In the genomic region with DNA sequence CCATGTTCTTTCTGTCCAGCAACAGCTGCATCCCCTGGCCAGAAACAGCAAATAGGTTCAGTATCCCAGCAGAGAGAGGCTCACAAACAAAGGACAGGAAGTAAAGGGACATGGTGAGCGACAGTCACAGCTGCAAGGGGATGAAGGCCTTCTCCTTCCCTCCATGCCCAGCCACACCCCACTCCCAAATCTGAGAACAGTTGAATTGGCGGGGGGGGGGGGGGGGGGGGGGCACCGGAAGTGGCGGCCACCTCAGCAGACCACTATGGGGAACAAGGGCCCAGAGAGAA, we compare ENCODE assay signal across 7 mouse cellular contexts. TPM values are rescaled to one million over a fixed set of nuclear protein-coding genes. Genes with fewer than 3 reads are reported as not detected.
DNase-seq lines count a peak whose midpoint lies in the region; ATAC-seq and TF ChIP-seq lines count a peak whose summit lies in the region.

No protein-coding gene starts in this region.

- no peak for DNase-seq in spleen, adult 2 months (ENCODE audit: low read depth in 1 of 2, low spot score in 2 of 2)
- DNase-seq in spleen, adult 12 weeks (ENCODE audit: low spot score): no peak
- DNase-seq in forelimb bud, embryonic 11.5 days (ENCODE audit: low read depth, low spot score): peak; percentile 33
- no peak for DNase-seq in liver, embryonic 14.5 days (ENCODE audit: low read depth in 3 of 3, low spot score in 3 of 3)
- no peak for DNase-seq in stomach, postnatal 0 days (ENCODE audit: low spot score)
- DNase-seq in left cerebral cortex, adult 9 months (ENCODE audit: low spot score in 2 of 2): no peak
- no peak for DNase-seq in frontal cortex, postnatal 25 days (ENCODE audit: low spot score in 2 of 2)

- H3K36me3 ChIP-seq in spleen, adult 2 months (ENCODE audit: control insufficient read depth, insufficient read depth, low read length): no peaks in the 10 kb centered on the region
- H3K36me3 ChIP-seq in liver, embryonic 14.5 days (replicated peaks; ENCODE audit: control insufficient read depth, insufficient read depth, low read depth): no peaks in the 10 kb centered on the region
- no peaks in the 10 kb centered on the region for H3K36me3 ChIP-seq in stomach, postnatal 0 days (ENCODE audit: control insufficient read depth, insufficient read depth, low read length)

- peaks cover 18% of the 10 kb centered on the region for H3K4me1 ChIP-seq in spleen, adult 2 months (ENCODE audit: control insufficient read depth, insufficient read depth, insufficient read length)
- peaks cover 4 to 19% of the 10 kb centered on the region in 2 experiments; a peak in 2 of 4 replicates for H3K4me1 ChIP-seq in liver, embryonic 14.5 days (replicated peaks; ENCODE audit: control insufficient read depth in 2 of 2, insufficient read depth in 2 of 2, low read length in 1 of 2)
- peaks cover 11% of the 10 kb centered on the region for H3K4me1 ChIP-seq in stomach, postnatal 0 days (replicated peaks; ENCODE audit: control insufficient read depth, insufficient read depth)

- no peak for TF ChIP-seq EP300 in liver, embryonic 14.5 days (IDR thresholded peaks at IDR 0.05; ENCODE audit: low read depth)
- TF ChIP-seq EP300 in stomach, postnatal 0 days (optimal IDR thresholded peaks at IDR 0.05): no peak

- no peak for TF ChIP-seq POLR2A in spleen, adult 2 months (IDR thresholded peaks at IDR 0.05; ENCODE audit: low read depth, low read length)

- H3K9ac ChIP-seq in liver, embryonic 14.5 days (replicated peaks): no peak overlapping the region
- peak overlapping the region; percentile 81 for H3K9ac ChIP-seq in stomach, postnatal 0 days (ENCODE audit: low read length)

- no peak for TF ChIP-seq CTCF in spleen, adult 2 months (IDR thresholded peaks at IDR 0.05; ENCODE audit: extremely low read depth, insufficient read depth, insufficient read length, insufficient replicate concordance)
- TF ChIP-seq CTCF in liver, embryonic 14.5 days (IDR thresholded peaks at IDR 0.05; ENCODE audit: low read depth): no peak
- TF ChIP-seq CTCF in stomach, postnatal 0 days (IDR thresholded peaks at IDR 0.05; ENCODE audit: low read depth): no peak

- H3K9me3 ChIP-seq in liver, embryonic 14.5 days (ENCODE audit: control insufficient read depth, low read length): no peaks in the 10 kb centered on the region
- no peaks in the 10 kb centered on the region for H3K9me3 ChIP-seq in stomach, postnatal 0 days (ENCODE audit: control insufficient read depth, low read length)

- H3K27me3 ChIP-seq in spleen, adult 2 months (ENCODE audit: control insufficient read depth, insufficient read depth, low read length): no peaks in the 10 kb centered on the region
- no peaks in the 10 kb centered on the region for H3K27me3 ChIP-seq in liver, embryonic 14.5 days (ENCODE audit: control insufficient read depth, insufficient read depth, low read length)
- H3K27me3 ChIP-seq in stomach, postnatal 0 days (ENCODE audit: control insufficient read depth, insufficient read depth, low read length): no peaks in the 10 kb centered on the region

- no peak for ATAC-seq in liver, embryonic 14.5 days (ENCODE audit: insufficient read depth)
- no peak for ATAC-seq in stomach, postnatal 0 days (ENCODE audit: low FRiP score, low TSS enrichment)

- peak overlapping the region; percentile 75 for H3K4me2 ChIP-seq in liver, embryonic 14.5 days (ENCODE audit: low read depth)
- H3K4me2 ChIP-seq in stomach, postnatal 0 days (replicated peaks; ENCODE audit: low read depth): peak overlapping the region; percentile 86

- peak overlapping the region; percentile 84; the same call in 1 of the 2 replicates for H3K4me3 ChIP-seq in spleen, adult 2 months (ENCODE audit: extremely low read depth, insufficient read depth, insufficient read length)
- peak overlapping the region; percentile 46 to 60; a peak in 1 of 4 replicates for H3K4me3 ChIP-seq in liver, embryonic 14.5 days (ENCODE audit: insufficient read depth in 1 of 2, low read depth in 2 of 2, low read length in 2 of 2)
- peak overlapping the region; percentile 74 for H3K4me3 ChIP-seq in stomach, postnatal 0 days (ENCODE audit: low read depth, low read length)

- 0% methylated on average over 2 of the region's 4 CpGs for WGBS in spleen, adult 2 months
- 29% methylated on average over 1 of the region's 4 CpGs for WGBS in liver, embryonic 14.5 days (ENCODE audit: insufficient replicate concordance)
- 40% methylated on average over 1 of the region's 4 CpGs for WGBS in stomach, postnatal 0 days

- peak overlapping the region; percentile 71 for H3K27ac ChIP-seq in spleen, adult 2 months (ENCODE audit: insufficient read depth, low read length)
- H3K27ac ChIP-seq in liver, embryonic 14.5 days: no peak overlapping the region
- H3K27ac ChIP-seq in stomach, postnatal 0 days (replicated peaks): peak overlapping the region; percentile 89

RNA-seq across cellular contexts. Expression of a gene that starts 1.3 kb away (rescaled TPM):
- 104 and 116 TPM in 2 replicates for polyA plus RNA-seq in spleen, adult 2 months (2012; rRNA removed)
- polyA plus RNA-seq in liver, embryonic 14.5 days (2012; rRNA removed): 21.2 and 24.2 TPM in 2 replicates
- 36.7 and 42.1 TPM in 2 replicates for polyA plus RNA-seq in liver, embryonic 14.5 days (2014; fragmentation: Nextera tagmentation; extraction: Ambion mirVana)
- polyA plus RNA-seq in stomach, postnatal 0 days (2015; fragmentation: Nextera tagmentation; extraction: Ambion mirVana): 140 and 141 TPM in 2 replicates

RNA-seq across cellular contexts. Expression of a gene that starts 46.0 kb away (rescaled TPM):
- 8.9 and 10.6 TPM in 2 replicates for polyA plus RNA-seq in spleen, adult 2 months (2012; rRNA removed)
- 0.61 and 0.77 TPM in 2 replicates for polyA plus RNA-seq in liver, embryonic 14.5 days (2012; rRNA removed)
- 1.0 and 1.1 TPM in 2 replicates for polyA plus RNA-seq in liver, embryonic 14.5 days (2014; fragmentation: Nextera tagmentation; extraction: Ambion mirVana)
- 5.1 and 5.4 TPM in 2 replicates for polyA plus RNA-seq in stomach, postnatal 0 days (2015; fragmentation: Nextera tagmentation; extraction: Ambion mirVana)
